Mouse (Mus musculus): ENCODE results near the gene Sar1b.

DNA sequence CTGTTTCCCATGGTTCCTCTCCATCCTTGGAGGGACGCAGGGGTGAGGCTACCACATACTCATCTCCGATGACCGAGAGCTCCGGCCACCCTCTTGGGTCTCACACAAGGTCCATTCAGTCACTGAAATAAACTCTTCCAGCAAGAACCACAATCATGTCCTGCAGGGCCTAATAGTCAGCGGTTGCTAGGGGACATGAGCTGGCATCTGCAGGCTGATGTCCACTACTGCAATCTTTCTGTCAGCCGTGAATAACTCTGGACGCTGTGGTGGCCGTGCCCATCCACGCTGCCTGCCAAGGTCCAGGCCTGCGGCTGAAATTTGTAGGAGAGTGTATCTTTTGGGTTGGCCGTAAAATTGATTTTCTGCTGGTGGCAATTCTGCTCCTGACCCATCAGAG, 59.8 kb downstream of the Sar1b start:
- no peak for TF ChIP-seq CTCF (IDR thresholded peaks at IDR 0.05; ENCODE audit: borderline replicate concordance, extremely low read depth, insufficient read depth, insufficient read length)
- TF ChIP-seq POLR2A (IDR thresholded peaks at IDR 0.05; ENCODE audit: borderline replicate concordance, extremely low read depth, insufficient read depth, insufficient read length, poor library complexity, severe bottlenecking), result no peak
